Mouse (Mus musculus) MEL (cell line): ENCODE data around the gene Sec13.

Source experiments
- BHLHE40 ChIP-seq: IDR thresholded peaks from 2 replicates; pipeline ENCODE4 v1.6.1; 2012; ENCODE audit warnings: low read depth, mild to moderate bottlenecking, inconsistent platforms, low read length, improper control_type of control experiment, borderline replicate concordance
- CHD1 ChIP-seq: IDR thresholded peaks from 2 replicates; pipeline ENCODE4 v1.6.1; 2012; ENCODE audit warnings: low read depth, mild to moderate bottlenecking, inconsistent platforms, low read length, improper control_type of control experiment
- CTCF ChIP-seq, 3 experiments: IDR thresholded peaks in 2 of 3; conservative IDR thresholded peaks in 1 of 3; 2 replicates each; pipeline ENCODE4 v1.5.1; 2011 to 2012; ENCODE audit warnings: low read length in 3 of 3, low read depth in 2 of 3, mild to moderate bottlenecking in 2 of 3, improper control_type of control experiment in 1 of 3, inconsistent platforms in 1 of 3, mixed read lengths in 1 of 3, moderate library complexity in 1 of 3; ENCODE audit not compliant: control insufficient read depth in 1 of 3, insufficient read depth in 1 of 3, poor library complexity in 1 of 3, severe bottlenecking in 1 of 3
- ETS1 ChIP-seq: IDR thresholded peaks from 2 replicates; pipeline ENCODE4 v1.6.1; 2012; ENCODE audit warnings: low read depth, mild to moderate bottlenecking, inconsistent platforms, low read length, improper control_type of control experiment, moderate library complexity
- GABPA ChIP-seq: IDR thresholded peaks from 2 replicates; pipeline ENCODE4 v1.6.1; 2012; ENCODE audit warnings: low read depth, mild to moderate bottlenecking, inconsistent platforms, low read length, improper control_type of control experiment, moderate library complexity
- GATA1 ChIP-seq: IDR thresholded peaks from 2 replicates; pipeline ENCODE4 v1.6.1; 2011; ENCODE audit warnings: low read depth, low read length, improper control_type of control experiment
- KAT2A ChIP-seq: conservative IDR thresholded peaks from 2 replicates; pipeline ENCODE4 v1.6.1; 2012; ENCODE audit warnings: low read depth, low read length, improper control_type of control experiment, inconsistent platforms
- MAFK ChIP-seq: IDR thresholded peaks from 2 replicates; pipeline ENCODE4 v1.6.1; 2011; ENCODE audit warnings: low read depth, mild to moderate bottlenecking, low read length, improper control_type of control experiment, borderline replicate concordance
- NELFE ChIP-seq: IDR thresholded peaks from 2 replicates; pipeline ENCODE4 v1.6.1; 2011; ENCODE audit warnings: low read depth, low read length, improper control_type of control experiment
- POLR2A ChIP-seq, 2 experiments: IDR thresholded peaks; 2 replicates each; pipeline ENCODE4 v1.6.1; 2011 to 2012; ENCODE audit warnings: low read length in 2 of 2, mild to moderate bottlenecking in 2 of 2, control low read depth in 1 of 2, improper control_type of control experiment in 1 of 2, low read depth in 1 of 2, moderate library complexity in 1 of 2; ENCODE audit not compliant: control insufficient read depth in 1 of 2, insufficient read depth in 1 of 2, poor library complexity in 1 of 2
- TAL1 ChIP-seq: IDR thresholded peaks from 2 replicates; pipeline ENCODE4 v1.6.1; 2012; ENCODE audit warnings: mild to moderate bottlenecking, inconsistent platforms, low read length, moderate library complexity, mixed read lengths
- ZC3H11A ChIP-seq: IDR thresholded peaks from 2 replicates; pipeline ENCODE4 v1.6.1; 2012; ENCODE audit warnings: low read depth, mild to moderate bottlenecking, inconsistent platforms, low read length, improper control_type of control experiment
- ZKSCAN1 ChIP-seq: IDR thresholded peaks from 2 replicates; pipeline ENCODE4 v1.6.1; 2012; ENCODE audit warnings: low read depth, mild to moderate bottlenecking, inconsistent platforms, low read length, improper control_type of control experiment, moderate library complexity
- ZNF384 ChIP-seq: IDR thresholded peaks from 2 replicates; pipeline ENCODE4 v1.6.1; 2012; ENCODE audit warnings: low read depth, mild to moderate bottlenecking, inconsistent platforms, low read length, improper control_type of control experiment

DNA sequence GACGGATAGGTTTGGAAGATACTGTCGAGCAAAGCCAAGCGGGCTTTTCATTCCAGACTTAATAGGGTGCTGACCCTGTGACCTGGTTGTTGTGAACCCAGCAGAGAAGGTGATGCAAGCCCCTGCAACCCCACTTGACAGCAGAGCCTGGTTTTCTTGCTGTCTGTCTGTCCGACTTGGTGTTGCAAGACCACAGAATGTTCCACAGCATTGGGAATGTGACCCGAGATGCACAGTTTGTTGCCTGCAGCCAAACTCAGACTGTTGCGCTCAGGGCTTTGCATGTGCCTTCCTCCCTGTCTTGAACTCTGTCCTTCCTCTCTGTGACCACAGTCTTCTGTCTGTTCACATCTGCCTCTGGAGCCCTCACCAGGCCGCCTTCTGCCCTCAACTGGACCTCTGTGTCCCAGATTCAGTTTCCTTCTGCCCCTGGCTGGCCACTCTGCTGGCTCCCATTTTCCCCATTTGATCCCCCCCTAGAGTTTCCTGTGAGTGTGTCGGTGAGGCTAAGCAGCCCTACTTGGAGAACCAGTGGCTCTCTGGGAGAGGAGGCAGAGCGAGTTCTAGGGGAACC, 60.5 kb downstream of the Sec13 start:
- TF ChIP-seq CHD1 = no peak
- TF ChIP-seq CTCF (IDR thresholded peaks at IDR 0.05 in 2 of 3, conservative IDR thresholded peaks at IDR 0.05 in 1 of 3; ENCODE audit: control insufficient read depth in 1 of 3, insufficient read depth in 1 of 3, low read depth in 2 of 3, low read length in 3 of 3, poor library complexity in 1 of 3, severe bottlenecking in 1 of 3) = no peak
- TF ChIP-seq POLR2A (IDR thresholded peaks at IDR 0.05; ENCODE audit: control insufficient read depth in 1 of 2, insufficient read depth in 1 of 2, low read depth in 1 of 2, low read length in 2 of 2, poor library complexity in 1 of 2) = no peak
- TF ChIP-seq KAT2A = no peak
- TF ChIP-seq GABPA = no peak
- no peak for TF ChIP-seq BHLHE40
- TF ChIP-seq ZC3H11A = no peak
- no peak for TF ChIP-seq TAL1
- TF ChIP-seq MAFK = no peak
- no peak for TF ChIP-seq ZNF384
- TF ChIP-seq GATA1 = no peak
- TF ChIP-seq ZKSCAN1 = no peak
- no peak for TF ChIP-seq ETS1
- no peak for TF ChIP-seq NELFE
